Mouse (Mus musculus) right cerebral cortex, adult 18-20 months (tissue): ENCODE data around the gene Arid5a.

Experiments
- DNase-seq: peaks from one replicate; pipeline ENCODE4 v3.0.0; 2022; ENCODE audit warnings: mixed read lengths

The Arid5a gene

GRCm38 (mm10) chr1:36296466-36297149 is 10.9 kb upstream of the Arid5a start:
- no peak for DNase-seq

- no peak for DNase-seq
Observed at GRCm38 (mm10) chr1:36298107-36298506, 9.4 kb upstream of the Arid5a start.

GRCm38 (mm10) chr1:36299126-36299525 is 8.4 kb upstream of the Arid5a start:
- DNase-seq = no peak

- DNase-seq = no peak
Observed at GRCm38 (mm10) chr1:36299676-36300075, 7.9 kb upstream of the Arid5a start.

GRCm38 (mm10) chr1:36300486-36300885 is 7.0 kb upstream of the Arid5a start:
- no peak for DNase-seq

- no peak for DNase-seq
Observed at GRCm38 (mm10) chr1:36302273-36302672, 5.3 kb upstream of the Arid5a start.

- no peak for DNase-seq
Observed at GRCm38 (mm10) chr1:36302957-36303356, 4.6 kb upstream of the Arid5a start.

GRCm38 (mm10) chr1:36303381-36304320 is 3.9 kb upstream of the Arid5a start:
- DNase-seq = peak; percentile 83

GRCm38 (mm10) chr1:36304764-36305163 is 2.8 kb upstream of the Arid5a start:
- DNase-seq = no peak

- DNase-seq = no peak
Observed at GRCm38 (mm10) chr1:36306120-36306519, 1.4 kb upstream of the Arid5a start.

GRCm38 (mm10) chr1:36307121-36307494 is 425 bp upstream of the Arid5a start:
- DNase-seq = no peak

GRCm38 (mm10) chr1:36308451-36308901 is 943 bp downstream of the Arid5a start:
- DNase-seq = no peak

- DNase-seq = no peak
Observed at GRCm38 (mm10) chr1:36308966-36309475, 1.5 kb downstream of the Arid5a start.

GRCm38 (mm10) chr1:36309498-36309901 is 2.0 kb downstream of the Arid5a start:
- DNase-seq = peak; percentile 62

- DNase-seq = no peak
Observed at GRCm38 (mm10) chr1:36314959-36315775, 7.6 kb downstream of the Arid5a start.

GRCm38 (mm10) chr1:36315776-36316100 is 8.2 kb downstream of the Arid5a start:
- DNase-seq = no peak

GRCm38 (mm10) chr1:36321164-36321563 is 13.6 kb downstream of the Arid5a start:
- DNase-seq = no peak

GRCm38 (mm10) chr1:36321829-36322573 is 14.5 kb downstream of the Arid5a start:
- no peak for DNase-seq

- DNase-seq = no peak
Observed at GRCm38 (mm10) chr1:36323076-36323475, 15.5 kb downstream of the Arid5a start.

- DNase-seq = peak; percentile 44
Observed at GRCm38 (mm10) chr1:36323746-36324448, 16.4 kb downstream of the Arid5a start.

- no peak for DNase-seq
Observed at GRCm38 (mm10) chr1:36325900-36326321, 18.4 kb downstream of the Arid5a start.

GRCm38 (mm10) chr1:36326815-36327214 is 19.3 kb downstream of the Arid5a start:
- no peak for DNase-seq
